ENCODE assay signal across 29 mouse cellular contexts in genomic region chr16:3788394-3788793, GRCm38 (mm10). TPM values are rescaled to one million over a fixed set of nuclear protein-coding genes. Genes with fewer than 3 reads are reported as not detected.
"Had no signal": no experiment of that assay in that cellular context is flagged by ENCODE, and none has a peak within 500 bp of the region (broad histone marks: within the 10 kb centered on the region; RNA-seq: fewer than 3 reads in every experiment).

No protein-coding gene starts in this region.

- DNase-seq: forebrain, postnatal 0 days; gastrocnemius, postnatal 14 days; gastrocnemius, postnatal 36 days; heart, adult 2 months; heart, postnatal 14 days; heart, postnatal 36 days; kidney, adult 18-20 months; kidney, adult 8-10 months; kidney, postnatal 10 days; kidney, postnatal 25 days; kidney, postnatal 4 days; left cerebral cortex, postnatal 4 days had no signal

- H3K27ac ChIP-seq: heart, adult 2 months; heart, embryonic 13.5 days; heart, embryonic 15.5 days; hindbrain, embryonic 13.5 days; hindbrain, embryonic 15.5 days; hindbrain, postnatal 0 days; limb, embryonic 13.5 days; limb, embryonic 15.5 days; liver, embryonic 12.5 days; liver, embryonic 14.5 days had no signal

- H3K36me3 ChIP-seq: heart, embryonic 13.5 days; heart, embryonic 15.5 days; hindbrain, embryonic 13.5 days; hindbrain, embryonic 15.5 days; limb, embryonic 13.5 days; limb, embryonic 15.5 days; liver, embryonic 12.5 days had no signal

- H3K4me2 ChIP-seq: heart, embryonic 11.5 days; heart, embryonic 13.5 days; heart, embryonic 15.5 days; hindbrain, embryonic 13.5 days; hindbrain, embryonic 15.5 days; limb, embryonic 13.5 days; limb, embryonic 15.5 days; liver, embryonic 12.5 days had no signal

- H3K27me3 ChIP-seq: heart, embryonic 13.5 days; heart, embryonic 15.5 days; hindbrain, embryonic 13.5 days; hindbrain, embryonic 15.5 days; limb, embryonic 13.5 days; limb, embryonic 15.5 days; liver, embryonic 12.5 days had no signal

- H3K4me1 ChIP-seq: heart, embryonic 13.5 days; heart, embryonic 15.5 days; hindbrain, embryonic 13.5 days; hindbrain, embryonic 15.5 days; limb, embryonic 13.5 days; limb, embryonic 15.5 days; liver, embryonic 12.5 days had no signal

- ATAC-seq: forebrain, postnatal 0 days; hindbrain, postnatal 0 days; liver, embryonic 12.5 days had no signal

- H3K9ac ChIP-seq: forebrain, postnatal 0 days; heart, embryonic 13.5 days; heart, embryonic 15.5 days; hindbrain, embryonic 13.5 days; hindbrain, embryonic 15.5 days; limb, embryonic 13.5 days; limb, embryonic 15.5 days; liver, embryonic 12.5 days; liver, embryonic 14.5 days had no signal

- H3K9me3 ChIP-seq: heart, embryonic 13.5 days; heart, embryonic 15.5 days; hindbrain, embryonic 13.5 days; hindbrain, embryonic 15.5 days; limb, embryonic 13.5 days; limb, embryonic 15.5 days; liver, embryonic 12.5 days had no signal

- H3K4me3 ChIP-seq: heart, adult 2 months; heart, embryonic 13.5 days; heart, embryonic 15.5 days; hindbrain, embryonic 13.5 days; hindbrain, embryonic 15.5 days; limb, embryonic 13.5 days; limb, embryonic 15.5 days; liver, embryonic 12.5 days had no signal

RNA-seq across cellular contexts. Expression of gene Olfr15, which starts 42.3 kb away (rescaled TPM):
- polyA plus RNA-seq: forebrain, postnatal 0 days; gonadal fat pad, adult 2 months; heart, adult 2 months; heart, embryonic 11.5 days; heart, embryonic 13.5 days; heart, embryonic 15.5 days; heart, postnatal 0 days; hindbrain, embryonic 11.5 days; hindbrain, embryonic 13.5 days; hindbrain, embryonic 15.5 days; hindbrain, postnatal 0 days; intestine, embryonic 14.5 days; kidney, embryonic 14.5 days; kidney, embryonic 16.5 days; limb, embryonic 11.5 days; limb, embryonic 13.5 days; limb, embryonic 15.5 days; liver, embryonic 12.5 days; liver, embryonic 14.5 days had no signal
